Mouse (Mus musculus) adipocyte (in vitro differentiated cells): ENCODE measurements around the gene Rap2b.

Source experiments
- DNase-seq: peaks from one replicate; pipeline ENCODE4 v3.0.0-alpha.2; 2016; ENCODE audit warnings: low spot score

Rap2b gene

DNA sequence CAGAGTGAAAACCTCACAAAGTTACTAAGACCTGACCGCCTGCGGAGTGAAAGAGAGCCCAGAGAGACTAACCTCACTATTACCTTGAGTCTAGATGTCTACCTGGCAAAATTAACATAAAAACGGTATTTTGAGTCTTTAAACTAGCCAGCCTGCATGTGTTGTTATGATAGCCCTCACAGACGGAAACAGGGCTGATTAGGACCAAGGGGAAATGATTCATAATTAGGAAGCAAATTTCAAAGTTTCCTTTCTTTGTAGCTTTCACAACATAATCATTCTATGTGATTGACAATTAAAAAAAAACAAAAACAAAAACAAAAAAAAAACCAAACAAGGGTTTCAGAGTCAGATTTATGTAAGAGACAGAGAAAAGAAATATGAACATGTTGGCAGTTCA lies 24.9 kb downstream of the Rap2b start:
- no peak for DNase-seq

DNA sequence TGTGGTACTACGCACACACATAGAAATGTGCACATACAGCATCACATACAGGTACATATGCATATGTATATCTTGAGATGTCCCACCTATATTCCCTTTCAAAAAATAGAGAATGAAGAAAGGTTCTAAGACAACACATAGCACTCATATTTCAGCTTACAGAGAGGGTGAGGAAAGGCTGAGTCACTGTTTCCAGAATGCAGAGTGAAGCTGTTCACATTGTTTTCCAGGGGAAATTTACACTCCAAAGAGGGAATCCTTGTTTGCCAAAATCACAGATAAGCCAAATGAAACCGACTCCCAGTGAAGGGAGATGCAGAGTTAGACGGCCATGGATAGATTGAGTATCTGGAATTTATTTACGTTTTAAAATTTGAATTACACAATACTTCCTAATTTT lies 30.1 kb downstream of the Rap2b start:
- DNase-seq, result no peak

DNA sequence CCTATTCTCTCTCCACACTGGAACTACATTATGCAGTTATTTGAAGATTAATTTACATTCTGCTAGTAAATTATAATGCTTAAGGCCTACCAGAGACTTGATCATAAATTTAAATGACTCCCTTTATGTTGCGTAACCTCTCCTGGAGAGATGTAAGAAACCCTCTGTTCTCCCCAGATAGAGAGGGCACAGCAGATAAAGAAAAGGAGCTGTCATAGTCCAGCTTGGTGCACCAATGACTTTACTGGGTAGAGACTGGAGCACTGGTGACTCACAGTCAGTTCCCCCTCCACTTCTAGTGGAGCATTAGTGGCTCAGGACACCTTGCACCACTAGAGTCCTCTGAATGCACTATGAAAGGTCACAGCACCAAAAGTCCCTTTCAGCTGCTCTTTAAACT lies 31.4 kb downstream of the Rap2b start:
- no peak for DNase-seq

DNA sequence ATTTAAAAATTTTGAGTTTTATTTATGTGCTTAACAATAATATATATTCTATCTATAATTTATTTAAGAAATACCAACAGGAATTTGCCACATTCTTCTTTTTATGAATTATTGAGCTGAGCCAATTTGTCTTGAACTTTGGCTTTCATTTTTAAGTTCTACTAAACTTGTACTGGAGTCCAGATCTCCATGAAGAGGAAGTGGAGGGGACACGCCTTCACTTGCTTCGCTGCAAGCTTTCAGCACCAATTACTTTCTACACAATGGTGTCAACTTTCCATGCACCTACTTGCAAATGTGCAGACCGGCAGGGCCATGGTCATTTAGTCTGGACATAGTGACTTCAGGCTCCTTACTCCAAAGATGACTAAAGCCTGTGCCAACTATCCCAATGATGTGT lies 32.1 kb downstream of the Rap2b start:
- DNase-seq, result no peak

DNA sequence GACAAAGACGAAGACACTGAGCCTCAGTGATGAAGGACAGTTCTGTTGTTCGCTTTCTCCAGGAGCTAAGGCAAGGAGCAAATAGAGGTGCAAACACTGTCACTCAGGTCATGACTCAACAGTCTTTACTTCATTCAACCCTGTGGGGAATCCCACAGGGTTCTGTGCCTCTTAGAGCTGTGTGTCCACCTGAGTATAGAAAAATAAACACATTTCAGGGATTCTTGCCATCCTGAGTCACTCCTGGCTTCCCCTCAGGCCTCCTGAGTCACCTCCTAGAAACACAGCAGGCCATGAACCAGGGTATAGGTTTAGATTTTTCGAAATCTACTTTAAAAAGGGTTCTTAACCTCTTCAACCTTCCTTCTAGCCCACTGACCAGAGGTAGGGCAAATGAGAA lies 33.9 kb downstream of the Rap2b start:
- DNase-seq, result no peak

DNA sequence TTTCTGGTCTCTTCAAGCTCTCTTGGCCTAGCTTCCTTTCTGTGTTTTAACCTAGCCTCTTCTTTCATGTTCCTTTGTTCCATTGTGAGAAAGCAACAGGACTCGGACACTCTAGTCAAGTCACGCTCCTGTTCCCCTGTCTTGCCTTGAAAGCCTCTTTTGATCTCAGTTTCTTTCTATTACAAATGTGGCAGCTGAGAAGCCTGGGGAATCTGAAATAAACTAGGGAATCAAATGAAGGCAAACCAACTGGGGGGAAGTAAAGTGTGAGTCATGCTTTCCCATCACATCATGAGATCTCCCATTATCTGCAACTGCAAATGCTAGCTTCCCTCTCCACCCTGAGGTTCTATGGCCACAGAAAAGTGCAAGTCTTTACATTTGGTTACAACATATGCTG lies 35.3 kb downstream of the Rap2b start:
- DNase-seq, result no peak

DNA sequence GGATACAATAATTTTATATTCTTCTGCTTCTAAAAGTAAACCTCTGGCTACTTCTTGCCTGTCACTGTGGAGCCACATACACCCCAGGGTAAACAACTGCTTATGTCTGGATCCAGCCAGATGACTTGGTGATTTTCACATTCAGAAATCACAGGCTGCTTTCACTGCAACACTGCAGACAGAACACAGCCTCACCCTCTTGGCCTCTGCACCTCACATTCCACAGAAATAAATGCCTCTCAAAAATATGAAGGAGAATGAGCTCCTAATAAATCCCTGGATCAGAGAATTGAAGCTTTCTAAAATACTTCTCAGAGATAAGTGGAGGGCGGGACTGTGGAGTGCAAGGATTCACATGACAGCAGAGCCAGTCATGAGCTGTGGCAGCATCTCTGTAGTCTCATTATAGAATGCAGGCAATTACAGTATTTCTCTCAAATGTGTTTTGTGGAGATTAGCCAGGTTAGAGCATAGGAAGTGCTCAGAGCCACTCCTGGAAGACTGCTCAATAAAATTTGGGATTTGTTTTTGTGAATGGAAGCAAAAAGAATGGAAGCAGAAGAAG lies 39.5 kb downstream of the Rap2b start:
- peak; percentile 27 for DNase-seq

DNA sequence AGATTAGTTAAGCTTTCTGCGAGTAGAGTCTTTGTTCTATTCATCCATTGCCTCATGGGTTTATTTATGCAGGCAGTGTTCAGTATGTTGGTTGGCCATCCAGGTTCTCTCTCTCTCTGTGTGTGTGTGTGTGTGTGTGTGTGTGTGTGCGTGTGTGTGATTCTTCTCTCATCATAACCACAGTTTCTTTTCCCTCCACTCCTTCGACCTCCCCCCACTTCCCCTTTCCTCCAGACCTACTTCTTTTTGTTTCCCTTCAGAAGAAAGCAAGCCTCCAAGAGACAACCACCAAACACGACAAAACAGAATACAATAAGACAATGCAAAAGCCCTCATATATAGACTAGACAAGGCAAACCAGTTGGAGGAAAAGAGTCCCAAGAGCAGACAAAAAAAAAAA lies 45.5 kb downstream of the Rap2b start:
- no peak for DNase-seq

DNA sequence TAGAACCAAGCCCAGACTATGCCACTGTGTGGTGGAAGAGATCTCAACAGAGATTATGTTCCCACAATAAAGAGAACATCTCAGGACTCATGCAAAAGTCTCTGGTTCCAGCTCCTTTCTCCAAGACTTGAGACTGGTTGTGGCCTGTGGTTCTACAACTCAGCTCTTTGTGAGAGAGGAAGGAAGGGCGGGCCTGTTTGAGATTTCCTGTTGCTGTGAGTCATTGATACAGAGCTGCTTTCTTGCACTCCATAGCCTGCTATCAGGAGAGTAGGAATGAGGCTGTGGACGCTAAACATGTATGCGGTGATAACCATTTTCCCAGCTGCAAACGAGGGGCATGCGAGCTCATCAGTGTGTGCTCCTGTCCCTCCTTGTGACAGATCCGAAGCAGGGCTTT lies 48.2 kb downstream of the Rap2b start:
- DNase-seq, result no peak

DNA sequence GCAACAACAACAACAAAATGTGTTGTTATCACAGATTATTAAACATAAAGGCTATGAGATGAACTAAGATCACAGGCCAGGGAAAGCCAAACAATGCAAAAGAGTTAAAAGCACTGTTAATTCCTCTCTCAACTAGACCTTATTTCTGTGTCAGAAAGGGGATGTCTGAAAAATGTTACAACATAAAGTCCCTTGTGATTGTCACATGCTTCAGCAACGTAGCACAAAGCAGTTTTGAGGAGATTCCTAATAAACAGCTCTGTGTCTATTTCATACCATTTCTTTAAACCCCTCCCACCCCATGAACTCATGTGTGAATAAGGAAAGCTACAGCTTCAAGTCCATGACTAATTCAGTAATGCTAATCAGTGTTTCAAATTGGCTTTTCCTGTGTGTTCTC lies 54.4 kb downstream of the Rap2b start:
- no peak for DNase-seq
